Mouse (Mus musculus) layer of hippocampus, adult 11-12 months (tissue): ENCODE data around the gene Zfp764.
"Not testable (repeated sequence)": the region's sequence is repeated elsewhere in the genome, so short reads cannot be mapped to it uniquely, and the experiment has no call there.

Source experiments
- DNase-seq: peaks from one replicate; pipeline ENCODE4 v3.0.0; 2022; ENCODE audit warnings: low spot score

The Zfp764 gene

DNA sequence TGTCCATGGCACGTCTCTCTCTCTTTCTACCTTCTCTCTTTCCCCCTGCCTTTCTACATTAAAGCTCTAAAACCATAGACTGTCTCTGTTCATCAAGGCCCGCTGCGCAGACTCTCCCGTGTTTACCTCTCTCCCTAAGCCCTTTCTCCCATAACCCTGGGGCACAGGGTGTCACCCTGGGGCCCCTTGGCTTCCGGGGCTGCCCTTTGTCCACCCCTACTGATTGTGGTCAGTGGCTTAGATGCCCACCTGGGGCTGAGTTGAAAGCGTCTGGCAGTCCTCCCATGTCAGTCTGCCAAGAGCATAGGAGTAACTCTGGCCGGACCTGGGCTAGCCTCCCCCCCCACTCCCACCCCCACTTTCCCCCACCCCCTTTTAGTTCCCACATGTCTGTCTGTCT, 16.3 kb downstream of the Zfp764 start:
- DNase-seq, result no peak

DNA sequence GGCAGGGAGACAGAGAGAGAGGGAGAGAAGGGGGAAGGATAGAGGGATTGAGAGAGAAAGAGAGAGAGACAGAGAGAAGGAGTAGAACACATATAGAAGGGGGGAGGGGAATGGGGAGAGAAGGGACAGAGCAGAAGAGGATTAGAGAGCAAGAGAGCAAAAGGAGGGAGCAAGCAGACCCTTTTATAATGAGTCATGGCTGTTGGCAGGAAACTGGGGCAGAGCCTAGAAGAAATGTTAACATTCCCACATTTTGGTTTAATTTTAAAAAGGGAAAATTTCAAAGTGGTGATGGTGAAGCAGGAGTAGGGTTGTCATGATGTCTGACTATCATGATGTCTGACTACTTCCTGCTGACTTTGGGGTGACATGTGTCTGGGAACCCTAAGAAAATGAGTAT, 18.4 kb downstream of the Zfp764 start:
- DNase-seq, result not testable (repeated sequence)

DNA sequence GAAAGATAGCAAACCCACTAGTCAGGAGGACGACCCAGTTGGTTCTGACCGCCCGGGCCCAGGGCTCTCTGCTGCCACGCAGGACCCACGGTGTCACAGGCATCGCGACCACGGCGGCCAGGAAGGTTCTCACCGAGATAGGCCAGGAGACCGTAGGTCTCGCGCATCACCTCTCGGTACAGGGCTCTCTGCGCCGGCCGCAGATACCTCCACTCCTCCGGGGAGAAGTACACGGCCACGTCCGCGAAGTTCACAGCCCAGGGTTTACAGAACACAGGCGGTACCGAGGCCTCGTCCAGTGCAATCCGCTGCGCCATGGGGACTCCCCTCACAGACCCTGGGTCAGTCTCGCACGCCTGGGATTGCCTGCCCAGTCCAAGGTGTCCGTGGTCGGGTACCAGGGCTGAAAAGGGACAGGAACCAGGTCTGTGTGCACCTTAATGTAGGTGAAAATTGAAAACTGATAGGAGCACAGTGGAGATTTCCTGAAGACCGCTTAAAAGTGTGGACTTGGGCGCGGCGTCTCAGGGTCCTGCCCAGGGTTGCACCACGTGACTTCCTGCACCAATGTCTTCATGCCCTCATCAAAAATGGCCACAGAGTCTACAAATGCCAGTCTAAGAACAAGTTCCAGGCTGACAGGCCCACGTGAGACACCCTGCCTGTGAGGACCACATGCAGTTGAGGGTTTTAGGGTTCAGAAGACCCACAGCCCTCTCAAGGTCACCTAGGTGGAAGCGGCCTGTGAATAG, 19.8 kb downstream of the Zfp764 start, which contains the start of gene 9130019O22Rik:
TSS of gene 9130019O22Rik (minus strand) at position 526 of the 752 bp plus-strand sequence.
- DNase-seq, result peak; percentile 97

DNA sequence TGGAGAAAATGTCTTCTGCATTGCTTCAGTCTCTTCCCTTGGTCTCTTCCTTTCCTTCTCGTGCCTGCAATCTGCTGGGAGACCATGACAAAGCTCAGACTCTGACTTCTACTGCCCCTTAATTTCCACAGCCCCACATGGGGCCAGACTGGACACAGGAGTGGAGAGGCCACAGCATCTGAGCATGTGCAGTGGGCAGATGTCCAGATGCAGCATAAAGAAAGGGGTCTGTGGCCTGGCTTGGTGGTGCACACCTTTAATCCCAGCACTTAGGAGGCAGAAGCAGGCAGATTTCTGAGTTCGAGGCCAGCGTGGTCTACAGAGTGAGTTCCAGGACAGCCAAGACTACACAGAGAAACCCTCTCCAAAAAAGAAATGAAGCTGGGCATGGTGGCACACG, 21.1 kb downstream of the Zfp764 start:
- DNase-seq, result not testable (repeated sequence)

DNA sequence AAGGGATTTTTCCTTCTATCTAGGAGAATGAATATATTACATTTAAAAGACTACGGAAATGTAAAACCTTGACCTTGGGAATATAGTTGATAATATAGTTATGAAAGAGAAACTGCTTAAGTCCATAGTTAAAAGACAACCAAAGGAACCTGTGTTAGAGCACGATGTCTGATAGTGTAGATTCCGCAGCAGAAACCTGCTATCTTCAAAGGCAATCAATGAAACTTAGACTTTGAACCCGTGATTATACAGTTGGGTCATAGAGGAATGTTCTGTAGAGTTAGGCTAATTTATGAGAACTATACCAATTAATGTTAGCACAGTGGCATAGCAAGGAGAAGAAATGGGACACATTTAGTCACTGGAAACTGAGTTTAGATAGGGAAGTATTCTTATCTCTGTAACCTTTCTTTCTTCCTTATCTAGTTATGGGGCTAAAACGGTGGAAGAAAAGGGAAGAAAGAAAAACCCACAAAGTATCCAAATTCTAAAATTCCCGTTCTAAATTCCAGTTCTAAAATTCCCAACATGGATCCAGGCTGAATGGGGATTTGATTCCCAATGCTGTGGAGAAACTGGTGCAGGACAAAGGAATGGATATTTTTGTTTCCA, 28.2 kb downstream of the Zfp764 start:
- no peak for DNase-seq

DNA sequence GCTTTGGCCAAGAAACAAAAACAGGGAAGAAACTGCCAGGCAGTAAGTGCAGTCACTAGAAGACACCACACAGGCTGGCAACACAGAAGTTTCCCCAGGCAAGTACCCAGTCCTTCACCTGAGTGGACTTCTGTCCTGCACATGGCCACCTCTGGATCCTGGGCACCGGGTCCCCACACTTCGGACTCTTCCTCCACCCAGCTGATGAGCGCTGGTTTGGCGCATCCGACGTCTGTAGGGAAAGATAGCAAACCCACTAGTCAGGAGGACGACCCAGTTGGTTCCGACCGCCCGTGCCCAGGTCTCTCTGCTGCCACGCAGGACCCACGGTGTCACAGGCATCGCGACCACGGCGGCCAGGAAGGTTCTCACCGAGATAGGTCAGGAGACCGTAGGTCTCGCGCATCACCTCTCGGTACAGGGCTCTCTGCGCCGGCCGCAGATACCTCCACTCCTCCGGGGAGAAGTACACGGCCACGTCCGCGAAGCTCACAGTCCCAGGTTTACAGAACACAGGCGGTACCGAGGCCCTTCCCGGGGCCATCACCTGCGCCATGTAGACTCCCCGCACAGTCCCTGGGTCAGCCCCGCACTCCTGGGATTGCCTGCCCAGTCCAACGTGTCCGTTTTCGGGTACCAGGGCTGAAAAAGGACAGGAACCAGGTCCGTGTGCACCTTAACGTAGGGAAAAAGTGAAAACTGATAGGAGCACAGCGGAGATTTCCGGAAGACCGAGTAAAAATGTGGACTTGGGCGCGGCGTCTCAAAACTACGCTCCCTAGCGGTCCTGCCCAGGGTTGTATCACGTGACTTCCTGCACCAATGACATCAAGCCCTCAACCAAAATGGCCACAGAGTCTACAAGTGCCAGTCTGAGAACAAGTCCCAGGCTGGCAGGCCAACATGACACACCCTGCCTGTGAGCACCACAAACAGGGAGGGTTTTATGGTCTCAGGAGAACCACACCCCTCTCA, 31.1 kb downstream of the Zfp764 start, which contains the start of gene Zfp747:
TSS of gene Zfp747 (minus strand) at position 780 of the 975 bp plus-strand sequence.
- peak; percentile 97 for DNase-seq

DNA sequence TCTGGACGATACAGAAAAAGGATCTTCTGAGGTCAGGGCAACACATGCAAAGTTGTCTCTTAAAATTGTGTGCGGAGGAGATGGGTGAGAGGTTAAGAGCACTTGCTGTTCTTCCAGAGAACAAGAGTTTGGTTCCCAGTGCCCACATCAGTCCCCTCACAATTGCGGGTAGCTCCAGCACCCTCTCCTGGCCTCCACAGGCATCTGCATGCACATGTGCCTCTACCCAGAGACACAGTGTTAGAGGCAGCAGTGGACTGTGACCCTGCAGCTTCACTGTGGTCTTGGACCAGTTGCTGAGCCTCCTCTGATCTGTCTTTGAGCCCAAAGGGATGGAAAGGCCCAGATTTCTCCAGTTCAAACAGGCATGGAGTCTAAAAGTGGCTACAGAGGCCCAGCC, 34.8 kb downstream of the Zfp764 start:
- not testable (repeated sequence) for DNase-seq

DNA sequence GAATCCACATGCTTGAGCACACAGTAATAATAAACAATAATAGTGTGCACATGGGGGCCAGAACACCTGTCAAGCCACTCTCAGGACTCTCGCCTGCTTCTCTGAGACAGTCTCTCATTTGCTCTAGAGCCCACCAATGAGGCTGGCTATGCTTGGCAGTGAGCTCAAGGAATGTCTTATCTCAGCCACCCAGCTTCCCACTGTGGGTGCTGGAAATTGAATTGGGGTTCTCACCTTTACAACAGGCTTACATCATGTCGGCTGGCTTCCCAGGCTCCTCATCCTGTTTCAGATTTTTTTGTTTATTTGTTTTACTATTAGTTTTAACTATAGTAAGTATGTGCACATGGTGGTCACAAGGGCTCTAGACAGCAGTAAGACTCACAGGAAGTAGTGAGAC, 35.4 kb downstream of the Zfp764 start:
- no peak for DNase-seq

DNA sequence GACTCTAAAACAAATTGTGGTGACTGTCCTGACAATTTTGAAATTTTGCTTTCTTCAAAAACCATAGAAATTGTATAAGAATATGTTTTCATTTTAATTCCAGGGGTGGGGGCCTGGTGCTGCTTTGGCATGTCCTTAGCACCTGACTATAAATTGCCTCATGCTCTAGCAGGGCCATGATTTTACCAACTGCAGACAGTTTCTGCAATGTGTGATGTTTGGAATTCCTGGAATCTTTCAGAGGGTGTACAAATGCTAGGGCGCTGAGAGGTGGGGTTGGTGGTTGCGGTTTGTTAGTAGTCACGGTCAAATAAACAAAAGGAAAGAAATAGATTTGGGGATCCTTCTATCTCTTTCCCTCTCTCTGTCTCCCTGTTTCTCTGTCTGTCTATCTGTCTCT, 40.4 kb downstream of the Zfp764 start:
- DNase-seq, result no peak

DNA sequence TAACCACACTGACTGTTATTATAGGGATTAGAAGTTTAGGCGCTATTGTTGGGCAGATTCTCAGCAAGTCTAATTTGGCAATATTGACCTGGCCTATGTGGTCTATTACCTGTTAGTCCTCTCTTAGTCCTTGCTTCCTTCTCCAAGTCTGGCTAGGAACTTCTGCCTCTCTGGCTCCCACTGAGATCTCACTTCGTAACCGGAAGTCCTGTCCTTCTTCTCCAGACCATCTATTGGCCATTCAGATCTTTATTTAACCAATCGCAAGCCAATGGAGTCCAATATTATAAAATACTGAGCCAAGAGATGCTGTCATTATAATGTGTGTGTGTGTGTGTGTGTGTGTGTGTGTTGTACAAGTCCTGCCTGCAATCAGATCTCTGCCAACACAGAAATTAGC, 42.5 kb downstream of the Zfp764 start:
- no peak for DNase-seq

DNA sequence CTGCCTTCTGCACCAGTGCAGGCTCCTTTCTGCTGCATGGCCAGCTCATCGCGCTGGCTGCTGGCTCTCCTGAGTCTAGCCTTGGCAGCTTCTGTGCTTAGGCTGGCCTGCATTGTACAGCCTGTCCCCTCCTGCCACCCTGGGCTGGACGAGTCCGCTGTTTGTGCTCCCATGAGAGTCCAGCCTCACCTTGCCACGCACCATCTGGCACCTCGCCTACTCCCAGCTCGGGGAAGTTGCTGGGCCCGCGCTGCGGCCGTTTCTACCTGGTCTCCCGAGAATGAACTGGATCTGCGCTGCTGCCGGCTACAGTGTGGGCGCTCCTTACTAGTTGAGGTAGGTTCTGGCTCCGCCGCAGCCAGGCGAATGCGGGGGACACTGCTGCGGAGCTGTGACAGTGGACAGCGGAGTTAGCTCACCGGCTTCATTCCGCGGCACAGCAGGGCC, 43.1 kb downstream of the Zfp764 start:
- no peak for DNase-seq

DNA sequence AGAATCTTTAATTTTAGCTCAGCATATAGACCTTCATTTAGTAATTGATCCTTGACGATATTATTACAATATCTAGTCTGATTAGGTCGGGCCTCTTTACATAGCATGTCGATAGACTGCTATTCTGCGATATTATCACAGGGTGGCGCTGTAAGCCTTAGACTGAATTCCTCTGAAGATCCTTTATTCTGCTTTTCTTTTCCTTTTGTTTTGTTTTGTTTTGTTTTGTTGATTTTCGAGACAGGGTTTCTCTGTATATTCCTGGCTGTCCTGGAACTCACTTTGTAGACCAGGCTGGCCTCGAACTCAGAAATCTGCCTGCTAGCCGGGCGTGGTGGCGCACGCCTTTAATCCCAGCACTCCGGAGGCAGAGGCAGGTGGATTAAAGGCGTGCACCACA, 44.2 kb downstream of the Zfp764 start:
- not testable (repeated sequence) for DNase-seq

DNA sequence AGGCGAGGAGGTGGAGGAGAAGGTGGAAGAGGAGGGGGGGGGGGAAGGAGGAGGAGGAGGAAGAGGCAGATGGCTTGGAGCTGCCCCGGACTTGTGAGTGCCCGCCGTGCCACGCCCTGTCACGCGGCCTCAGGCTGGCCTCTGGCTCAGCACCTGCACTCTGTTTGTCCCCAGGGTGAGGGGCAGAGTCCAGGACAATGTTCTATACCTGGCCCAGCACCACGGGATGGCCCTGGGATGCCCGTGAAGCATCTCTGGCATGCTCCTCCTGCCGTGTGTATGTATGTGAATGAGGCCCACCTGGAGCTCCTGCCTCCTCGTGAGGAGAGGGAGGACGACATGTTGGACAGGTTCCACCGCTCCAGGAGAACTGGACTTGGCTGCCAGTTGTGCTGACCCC, 45.2 kb downstream of the Zfp764 start:
- DNase-seq, result no peak

DNA sequence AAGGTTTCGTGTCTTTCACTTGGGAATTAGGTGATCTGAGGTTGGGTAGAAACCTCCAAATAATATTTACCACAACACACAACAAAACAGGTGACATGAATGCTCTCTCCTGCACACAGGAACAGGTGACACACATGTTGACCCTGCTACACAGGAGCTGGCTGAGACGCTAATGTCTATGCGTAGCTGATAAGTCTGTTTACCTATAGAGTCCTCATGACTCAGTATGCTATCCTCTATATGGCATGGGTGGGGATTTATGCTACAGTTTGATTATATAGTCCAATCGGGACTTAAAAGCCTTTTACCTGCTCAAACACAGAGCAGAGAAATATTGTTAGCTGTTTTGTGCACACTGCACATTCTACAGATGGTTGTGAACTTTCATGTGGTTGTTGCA, 46.4 kb downstream of the Zfp764 start:
- no peak for DNase-seq

DNA sequence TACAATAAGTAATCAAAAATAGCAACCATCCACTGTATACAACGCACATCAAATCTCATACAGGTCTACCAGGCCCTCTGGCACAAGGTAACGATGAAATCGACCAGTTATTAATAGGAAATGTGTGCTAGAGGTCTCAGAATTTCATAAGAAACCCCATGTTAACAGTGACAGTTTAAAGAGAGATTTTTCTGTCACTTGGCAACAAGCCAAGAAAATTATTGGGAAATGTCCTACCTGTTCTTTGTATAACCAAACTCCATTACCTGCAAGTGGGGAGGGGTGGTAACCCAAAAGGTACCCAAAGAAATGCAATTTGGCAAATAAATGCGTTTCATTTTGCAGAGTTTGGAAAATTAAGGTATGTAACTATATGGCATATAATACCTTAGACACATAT, 48.1 kb downstream of the Zfp764 start:
- no peak for DNase-seq

DNA sequence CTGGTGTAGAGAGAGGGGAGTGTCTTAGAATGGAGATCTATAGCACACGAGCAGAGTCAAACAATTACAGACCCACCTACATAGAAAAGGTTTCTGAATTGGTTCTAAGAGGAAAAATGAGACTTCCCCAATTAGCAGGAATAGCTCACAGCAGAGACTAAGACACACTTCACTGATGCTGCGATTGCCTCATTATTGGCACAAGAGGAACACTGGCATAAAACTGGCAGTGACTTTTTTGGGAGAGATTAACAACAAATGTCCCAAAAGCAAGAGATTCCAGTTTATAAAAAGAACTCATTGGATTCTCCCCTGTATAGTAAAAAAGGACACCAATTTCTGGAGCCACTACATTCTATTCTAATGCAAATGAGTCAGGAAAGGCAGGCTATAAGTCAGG, 48.8 kb downstream of the Zfp764 start:
- DNase-seq, result no peak

DNA sequence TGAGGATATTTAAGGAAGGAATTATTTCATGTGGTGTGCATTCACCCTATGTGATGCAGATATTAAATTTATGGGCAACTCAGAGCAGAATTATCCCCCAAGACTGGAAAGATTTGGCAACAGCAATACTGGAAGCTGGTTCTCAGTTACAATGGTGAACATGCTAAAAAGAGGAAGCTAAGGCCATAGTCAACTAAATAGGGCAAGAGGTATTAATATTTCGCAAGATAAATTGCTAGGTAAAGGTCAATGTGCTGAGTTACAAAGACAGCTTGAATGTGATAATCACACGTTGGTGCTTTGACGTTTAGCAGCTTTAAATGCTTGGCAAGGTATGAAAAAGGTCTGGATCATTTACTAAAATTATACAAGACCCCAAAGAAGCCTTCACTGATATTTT, 50.8 kb downstream of the Zfp764 start:
- DNase-seq, result no peak
